Mouse (Mus musculus) gastrocnemius, postnatal 4 days (tissue): ENCODE results near the gene Gm826. TPM values are rescaled to one million over a fixed set of nuclear protein-coding genes. Genes with fewer than 3 reads are reported as not detected.

Experiments used
- DNase-seq, 2 experiments: peaks; one replicate each; pipeline ENCODE4 v3.0.0; 2021 to 2022; ENCODE audit warnings: low spot score in 2 of 2, mixed read lengths in 2 of 2
- long read RNA-seq, 2 experiments: library from polyadenylated mRNA; stranded (forward); transcript quantifications; one replicate each; pipeline ENCODE4 v2.0.0; 2021
- total RNA-seq, 2 experiments: library from RNA; stranded (reverse); gene quantifications; 2 replicates each; pipeline ENCODE4 v1.2.3; 2021

Gene Gm826
- under 1 TPM in 1 of 2 experiments, not detected in 1; 0.73 TPM for total RNA-seq
- long read RNA-seq, experiment 1 = 0 reads
- long read RNA-seq, experiment 2 = 0 reads

DNA sequence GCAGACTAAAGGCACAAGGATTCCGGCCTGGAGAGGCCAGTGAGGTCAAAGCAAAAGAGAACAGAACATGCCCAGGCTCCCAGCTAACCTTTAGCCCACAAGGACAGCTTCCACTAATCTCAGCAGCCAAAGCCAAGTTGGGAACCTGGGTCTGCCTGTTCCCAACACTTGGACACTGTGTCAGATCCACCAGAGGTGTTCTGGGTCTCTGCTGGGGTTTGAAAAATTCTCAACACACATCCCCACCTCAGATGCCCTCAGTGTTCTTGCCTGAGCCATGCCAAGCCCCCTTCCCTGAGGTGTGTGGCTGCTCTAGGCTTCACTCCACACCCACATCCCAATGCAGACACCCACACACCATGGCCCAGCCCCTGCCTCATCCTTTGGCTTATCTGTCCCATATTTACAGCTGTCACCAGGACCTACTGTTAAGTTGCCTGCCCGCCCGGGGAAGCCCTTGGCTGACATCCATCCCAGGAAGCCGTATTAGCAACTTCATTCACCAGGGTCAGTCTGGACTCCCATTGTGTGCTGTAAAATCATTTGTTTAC lies at the start of gene Gm826:
Gene Gm826 (minus strand): TSS at position 52 of the 551 bp plus-strand sequence.
- DNase-seq = peak in 1 of 2 experiments; percentile 28

DNA sequence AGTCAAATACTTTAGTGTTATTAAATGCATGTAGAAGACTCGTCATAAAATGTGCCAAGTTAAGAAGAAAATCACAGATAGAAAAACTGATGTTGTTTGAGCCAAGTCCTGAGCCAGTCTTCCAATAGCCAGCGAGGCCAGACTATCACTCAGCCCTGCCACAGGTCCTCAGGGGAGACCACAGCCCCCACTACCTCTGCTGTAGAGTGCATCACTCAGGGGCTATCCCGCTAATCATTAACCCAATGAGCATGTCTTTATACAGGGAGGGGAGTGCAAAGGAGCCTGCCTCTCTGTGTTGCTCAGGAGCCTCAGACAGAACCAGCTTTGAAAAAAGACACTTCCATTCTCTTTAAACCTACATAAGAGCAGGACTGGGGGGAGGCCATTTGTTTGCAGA lies 49.5 kb upstream of the Gm826 start:
- no peak for DNase-seq

DNA sequence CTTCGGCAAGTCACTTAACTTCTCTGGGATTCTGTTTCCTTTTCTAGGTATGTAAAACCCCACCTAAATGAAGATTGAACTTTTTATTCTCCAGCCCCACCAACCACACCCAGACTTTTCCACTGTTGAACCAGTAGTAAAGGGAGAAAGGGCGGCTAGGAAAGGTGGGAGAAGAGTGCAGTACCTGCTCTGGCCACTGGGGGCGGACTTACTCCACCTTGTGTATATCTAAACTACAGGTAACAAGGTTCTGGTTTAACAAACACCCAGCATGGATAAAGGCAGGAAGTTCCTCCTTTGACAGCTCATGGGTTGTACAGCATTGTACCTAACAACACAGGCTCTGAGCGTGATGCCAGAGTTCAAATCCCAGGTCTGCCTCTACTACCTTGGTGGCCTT lies 44.3 kb upstream of the Gm826 start:
- peak in 1 of 2 experiments; percentile 34 for DNase-seq

DNA sequence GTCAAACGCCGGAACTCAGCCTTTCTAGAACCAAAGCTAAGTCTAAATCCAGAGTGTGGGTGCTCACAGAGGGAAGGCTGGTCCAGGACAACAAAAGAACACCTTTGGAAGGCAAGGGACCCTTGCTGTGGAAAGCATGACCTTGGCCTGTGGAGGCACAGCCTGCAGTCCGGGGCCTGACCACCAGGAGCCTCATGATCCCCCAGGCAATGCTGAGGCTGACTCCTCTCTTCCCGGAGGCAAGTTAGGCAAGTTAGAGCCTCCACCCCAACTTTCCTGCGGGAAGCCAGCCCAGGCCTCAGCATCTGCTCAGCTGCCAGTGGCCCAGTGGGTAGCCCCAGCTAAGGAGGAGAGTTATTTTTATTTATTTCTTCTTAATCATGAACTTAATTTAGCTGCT lies 42.3 kb upstream of the Gm826 start:
- no peak for DNase-seq

DNA sequence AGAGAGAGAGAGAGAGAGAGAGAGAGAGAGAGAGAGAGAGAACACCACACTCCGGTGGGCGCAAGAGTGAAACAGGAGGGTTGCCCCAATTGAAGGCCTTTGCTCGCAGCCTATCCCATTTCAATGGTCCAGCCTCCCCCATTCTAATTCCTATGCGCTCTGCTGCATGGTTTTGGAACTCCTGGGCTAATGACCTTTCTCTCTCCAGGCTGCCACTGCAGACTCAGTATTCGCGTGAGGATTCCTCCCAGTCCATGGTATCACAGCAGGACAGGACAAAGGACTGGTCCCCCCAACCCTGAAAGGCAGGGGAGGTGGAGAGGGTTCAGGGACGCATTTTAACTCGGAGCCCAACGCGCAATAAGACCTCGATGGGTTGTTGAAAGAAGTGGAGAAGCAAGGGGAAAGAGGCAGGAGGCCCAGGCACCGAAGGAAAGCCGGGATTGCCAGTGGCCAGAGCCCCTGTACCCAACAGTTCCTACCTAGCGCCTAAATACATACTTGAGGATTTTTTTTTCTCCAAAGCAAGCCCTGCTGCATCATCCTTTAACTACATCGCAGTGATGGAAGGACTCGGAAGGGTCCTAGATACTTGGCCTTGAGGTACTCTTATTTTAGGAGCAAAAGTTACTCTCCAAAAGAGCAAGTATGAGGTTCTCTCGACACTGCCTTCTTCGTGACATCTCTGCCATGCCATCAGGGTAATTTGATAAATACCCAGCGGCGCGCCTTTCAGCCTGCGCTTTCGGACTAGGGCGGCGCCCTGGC lies 35.9 kb upstream of the Gm826 start:
- DNase-seq = no peak

DNA sequence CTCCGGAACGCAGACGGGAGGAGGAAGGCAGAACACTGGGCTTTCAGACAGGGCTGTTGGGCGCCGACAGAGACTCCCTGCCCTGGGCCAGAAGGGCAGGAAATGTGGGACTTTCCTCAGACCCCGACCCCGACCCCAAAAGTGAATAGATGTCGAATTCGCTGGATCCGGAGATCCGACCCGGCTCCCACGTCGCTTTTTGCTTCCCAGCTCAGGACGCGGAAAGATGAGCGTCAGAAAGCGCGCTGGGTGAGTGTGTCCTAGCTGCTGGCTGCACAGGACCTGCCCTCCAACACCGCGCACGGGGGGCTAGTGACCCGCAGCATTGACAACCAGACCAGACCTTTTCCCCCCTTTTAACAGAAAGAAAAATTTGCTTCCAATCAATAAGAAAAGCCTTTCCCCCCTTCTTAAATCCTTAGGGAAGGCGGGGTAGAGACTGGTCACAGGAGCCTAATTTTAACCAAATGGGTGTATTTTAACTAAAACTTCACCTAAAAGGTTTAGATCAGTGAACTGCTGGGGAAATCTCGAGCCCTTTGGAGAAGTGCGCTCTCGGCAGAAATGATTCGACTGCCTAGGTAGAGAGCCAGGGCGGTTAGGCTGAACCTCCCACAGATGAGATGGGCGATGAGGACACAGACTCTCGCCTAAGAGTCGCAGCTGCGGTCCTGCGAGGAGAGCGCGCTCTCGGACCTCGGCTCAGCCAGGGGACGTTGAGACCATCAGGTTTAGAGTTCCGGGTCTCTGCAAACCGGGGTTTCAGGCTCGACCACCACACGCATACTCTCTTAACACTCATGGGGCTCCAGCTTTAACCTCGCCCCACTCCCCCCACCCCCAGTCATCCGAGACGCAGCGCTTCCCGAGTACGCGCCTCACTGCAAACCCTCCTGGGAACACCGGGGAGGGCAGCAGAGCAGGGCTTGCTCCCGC lies 34.7 kb upstream of the Gm826 start:
- DNase-seq = no peak

DNA sequence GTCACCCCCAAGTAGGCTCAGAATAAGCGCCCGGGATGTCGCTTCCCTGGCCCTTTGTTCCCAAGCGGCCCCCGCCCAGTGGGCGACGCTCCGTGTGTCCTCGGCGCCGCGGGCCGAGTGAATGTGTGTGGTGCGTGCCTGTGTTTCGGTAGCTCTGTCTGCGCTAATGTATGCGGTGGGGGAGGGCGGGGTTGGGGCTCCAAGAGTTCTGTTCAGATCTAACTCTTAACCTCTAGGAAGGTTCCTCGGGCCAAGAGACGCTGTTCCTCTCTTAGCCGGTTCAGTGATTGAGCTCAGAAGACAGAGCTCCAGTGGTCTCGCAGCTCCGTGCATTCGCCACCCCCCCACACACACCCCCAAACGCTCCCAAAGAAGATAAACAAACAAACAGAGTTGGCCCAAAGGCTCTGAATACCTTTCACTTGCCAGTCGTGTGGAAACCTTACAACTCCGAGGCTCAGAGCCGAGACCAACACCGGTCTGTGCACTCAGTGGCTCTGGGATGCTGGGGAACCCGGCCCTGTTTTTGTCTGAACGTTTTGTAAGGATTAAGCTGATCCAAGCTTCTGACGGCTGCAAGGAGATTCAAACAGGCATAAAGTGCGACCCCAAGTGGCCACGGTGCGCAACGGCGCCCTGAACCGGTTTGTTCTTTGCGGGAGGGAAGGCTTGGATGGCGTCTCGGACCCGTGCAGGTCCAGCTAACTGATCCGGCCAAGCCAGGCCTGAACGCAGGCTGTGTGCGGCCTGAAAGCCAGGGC lies 33.7 kb upstream of the Gm826 start:
- peak; percentile 80 to 87 for DNase-seq

DNA sequence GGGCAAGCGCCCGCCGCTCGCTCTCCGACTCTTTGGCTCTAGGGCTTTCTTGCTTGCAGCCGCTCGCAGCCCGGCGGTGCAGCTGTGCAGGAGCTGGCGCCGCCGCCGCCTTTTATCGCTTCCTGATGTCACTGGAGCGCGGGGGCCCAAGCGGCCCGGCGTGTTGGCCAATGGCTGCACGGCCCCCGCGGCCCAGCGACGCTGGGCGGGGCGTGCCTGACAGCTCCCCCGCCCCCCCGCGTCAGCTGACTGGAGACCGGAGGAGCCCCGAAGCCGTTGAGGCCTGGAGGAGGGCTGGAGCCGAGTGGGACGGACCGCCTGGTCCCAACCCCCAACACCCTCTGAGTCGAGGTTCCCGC lies 33.0 kb upstream of the Gm826 start, which contains the start of gene Mafb:
Gene Mafb (minus strand): TSS at position 86 of the 359 bp plus-strand sequence.
- peak; percentile 92 to 96 for DNase-seq

DNA sequence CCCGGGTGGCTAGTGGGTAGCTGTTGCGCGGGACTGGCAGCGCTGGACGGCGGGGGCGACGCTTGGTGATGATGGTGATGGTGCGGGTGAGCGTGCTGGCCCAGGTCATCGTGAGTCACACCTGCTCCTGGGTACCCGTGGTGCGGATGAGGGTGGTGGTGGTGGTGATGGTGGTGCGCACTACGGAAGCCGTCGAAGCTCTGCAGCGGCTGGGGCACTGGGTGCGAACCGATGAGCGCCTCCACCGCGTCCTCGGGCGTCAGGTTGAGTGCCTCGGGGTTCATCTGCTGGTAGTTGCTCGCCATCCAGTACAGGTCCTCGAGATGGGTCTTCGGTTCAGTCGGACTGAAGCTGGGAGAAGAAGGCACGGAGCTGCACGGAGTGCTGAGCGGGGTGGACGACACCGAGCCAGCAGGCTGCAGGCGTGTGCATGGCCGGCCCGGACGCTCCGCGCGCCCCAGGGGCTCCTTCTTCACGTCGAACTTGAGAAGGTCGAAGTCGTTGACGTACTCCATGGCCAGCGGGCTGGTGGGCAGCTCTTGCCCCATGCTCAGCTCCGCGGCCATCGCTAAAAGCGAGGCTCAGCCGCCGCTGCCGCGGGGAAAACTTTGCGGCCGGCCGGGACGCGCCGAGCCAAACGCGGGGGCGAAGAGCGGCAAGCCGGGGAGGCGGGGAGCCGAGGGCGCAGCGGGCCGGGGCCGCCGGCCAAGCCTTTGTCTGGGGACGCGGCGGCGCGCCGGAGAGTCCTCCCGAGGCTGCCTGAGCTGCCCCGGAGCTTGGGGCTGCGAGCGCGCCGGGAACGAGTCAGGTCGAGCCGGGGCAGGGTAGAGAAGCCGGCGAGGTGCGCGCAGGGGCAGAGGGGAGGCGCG lies 32.4 kb upstream of the Gm826 start:
- DNase-seq = peak in 1 of 2 experiments; percentile 72

DNA sequence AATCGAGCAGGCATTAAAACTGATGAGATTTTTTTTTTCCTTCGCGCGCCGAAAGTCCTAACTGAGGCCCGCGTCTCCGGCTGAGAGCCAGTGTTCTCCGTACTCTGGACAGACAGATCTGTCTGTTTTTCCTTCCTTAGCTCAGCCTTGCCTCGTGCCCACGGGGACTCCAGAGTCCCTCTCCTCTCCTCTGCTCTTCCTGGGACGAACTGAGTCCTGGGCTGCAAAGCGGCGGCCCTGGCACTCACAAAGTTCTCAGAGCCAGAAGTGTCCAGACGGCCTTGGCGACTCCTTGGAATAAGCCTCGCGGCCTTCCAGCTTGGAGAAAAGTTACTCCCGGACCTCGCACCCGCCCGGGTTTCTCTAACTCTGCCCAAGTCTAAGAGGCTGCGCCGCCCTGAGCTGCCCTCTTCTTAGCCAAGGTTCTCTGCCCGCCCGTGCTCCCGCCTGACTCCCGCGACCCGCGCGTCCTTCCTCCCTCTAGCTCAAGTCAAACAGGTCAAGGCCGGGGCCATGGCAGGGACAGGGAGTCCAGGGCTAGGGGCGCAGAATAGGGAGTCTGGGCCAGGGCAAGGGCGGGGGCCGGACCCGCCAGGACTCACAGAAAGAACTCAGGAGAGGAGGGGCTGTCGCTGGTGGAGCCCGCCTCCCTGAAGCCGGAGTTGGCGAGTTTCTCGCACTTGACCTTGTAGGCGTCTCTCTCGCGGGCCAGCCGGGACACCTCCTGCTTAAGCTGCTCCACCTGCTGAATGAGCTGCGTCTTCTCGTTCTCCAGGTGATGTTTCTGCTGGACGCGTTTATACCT lies 31.3 kb upstream of the Gm826 start:
- peak; percentile 29 to 59 for DNase-seq

DNA sequence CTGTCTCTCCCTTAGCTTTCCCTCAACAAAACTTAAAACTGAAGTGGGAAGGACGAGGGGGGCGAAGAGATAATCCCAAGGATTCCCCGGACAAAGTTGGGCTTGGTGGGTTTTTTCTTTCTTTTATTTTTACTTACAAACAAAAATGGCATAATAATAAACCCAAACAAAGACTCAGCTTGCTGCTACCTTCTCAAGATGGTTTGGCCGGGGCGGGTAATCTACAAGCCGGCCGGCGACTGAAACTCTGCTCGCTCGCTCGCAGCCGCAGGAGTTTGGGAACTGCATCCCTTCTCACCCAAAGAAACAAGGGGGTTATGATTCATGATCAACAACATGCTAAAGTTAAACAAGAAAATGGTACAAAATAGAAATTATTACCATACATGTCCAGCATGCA lies 30.7 kb upstream of the Gm826 start:
- DNase-seq = no peak

DNA sequence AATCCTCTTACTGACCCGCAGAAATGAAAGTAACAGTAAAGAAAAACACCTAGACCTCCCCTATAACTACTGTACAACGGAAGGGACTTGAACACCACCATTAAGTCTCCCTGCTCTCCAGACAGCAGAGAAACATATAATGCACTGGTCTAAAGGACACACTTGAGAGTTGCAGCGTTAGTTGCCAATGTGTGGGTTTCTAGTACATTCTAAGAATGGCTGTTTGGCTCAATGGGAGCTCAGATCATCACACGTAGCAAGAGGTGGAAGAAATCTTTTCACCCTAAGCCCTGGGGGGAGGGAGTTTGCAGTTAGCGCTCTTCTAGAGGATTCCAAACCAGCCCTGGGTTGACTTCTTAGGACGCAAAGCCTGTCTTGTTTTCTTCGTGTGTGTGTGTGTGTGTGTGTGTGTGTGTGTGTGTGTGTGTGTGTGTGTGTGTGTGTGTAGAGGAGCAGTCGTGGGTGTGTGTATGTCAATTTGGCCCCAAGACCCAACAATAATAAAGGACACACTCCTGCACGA lies 30.2 kb upstream of the Gm826 start:
- no peak for DNase-seq

DNA sequence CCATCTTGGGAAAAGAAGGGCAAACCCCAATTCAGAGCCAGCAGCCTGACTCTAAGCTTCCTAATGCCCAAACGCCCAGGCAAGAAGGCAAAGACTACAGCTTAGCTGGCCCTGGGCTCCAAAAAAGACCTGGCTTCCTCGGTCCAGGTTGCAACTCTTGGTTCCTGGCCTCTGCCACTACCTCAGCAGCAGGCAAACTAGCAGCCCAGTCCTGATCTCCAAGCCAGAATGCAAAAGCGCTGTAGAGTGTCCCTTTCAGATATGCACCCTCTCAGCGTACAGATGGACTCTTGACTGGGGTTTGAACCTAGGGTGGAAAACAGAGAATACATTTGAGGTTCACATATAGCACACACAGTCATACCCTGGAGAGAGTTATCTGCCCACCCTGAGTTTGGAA lies 29.2 kb upstream of the Gm826 start:
- DNase-seq = no peak

DNA sequence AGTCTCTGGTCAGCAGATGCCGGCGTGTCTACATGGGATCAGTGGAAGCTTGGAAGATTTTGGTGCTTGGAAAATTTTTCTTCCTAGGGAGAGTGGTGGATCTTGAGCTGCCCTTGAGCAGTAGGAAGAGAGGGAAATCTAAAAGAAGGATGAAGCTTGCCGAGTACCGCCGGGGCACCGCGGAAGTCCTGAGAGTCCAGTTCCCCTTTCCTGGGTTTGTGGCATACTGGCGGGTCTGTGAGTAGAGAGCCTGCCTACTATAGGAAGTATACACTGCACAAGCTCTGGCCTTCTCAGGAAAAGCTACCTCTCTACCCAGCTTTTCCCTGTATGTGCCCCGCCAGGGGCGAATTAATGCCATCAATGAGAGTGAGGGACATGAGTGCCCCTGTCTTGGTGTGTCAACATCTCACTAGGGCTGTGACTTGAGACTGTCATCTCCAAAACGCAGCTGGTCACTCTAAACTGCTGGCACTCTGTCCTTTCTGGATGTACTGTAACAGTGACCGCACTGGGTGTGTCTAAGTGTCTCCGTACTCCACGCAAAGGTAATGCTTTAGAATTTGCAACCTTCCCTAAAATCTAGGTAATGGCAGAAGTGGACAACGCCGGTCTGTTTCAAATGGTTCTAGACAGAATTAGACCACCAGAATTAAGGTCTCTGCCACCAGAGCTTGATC lies 27.6 kb upstream of the Gm826 start:
- no peak for DNase-seq

DNA sequence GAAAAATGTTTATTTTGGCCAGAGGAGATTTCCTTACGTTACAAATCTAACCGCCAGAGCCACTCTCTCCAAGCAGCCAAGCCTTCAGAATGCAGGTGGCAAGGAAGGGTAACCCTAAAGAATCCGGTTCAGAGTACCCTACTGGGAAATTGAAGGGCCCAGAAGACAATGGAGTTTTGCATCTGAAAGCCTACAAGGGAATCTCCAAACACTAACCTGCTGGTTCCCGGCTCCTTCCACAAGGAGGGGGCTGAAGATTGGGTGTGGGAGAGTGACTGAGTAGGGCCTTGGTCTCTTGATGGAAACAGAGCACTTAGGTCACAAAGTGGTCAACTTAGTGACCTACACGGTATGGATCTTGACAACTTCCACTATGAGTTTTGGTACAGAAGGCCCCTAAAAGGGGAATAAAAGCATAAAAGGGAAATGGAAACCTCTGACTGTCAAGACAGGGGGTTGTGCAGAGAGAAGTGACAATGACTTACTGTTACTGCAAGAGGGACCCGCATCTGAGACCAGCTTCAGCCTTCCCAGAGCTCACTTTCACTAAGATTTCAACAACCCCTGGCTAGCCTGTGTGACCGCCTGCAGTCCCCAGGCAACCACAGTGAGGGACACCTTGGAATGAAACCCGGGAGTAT lies 26.4 kb upstream of the Gm826 start:
- no peak for DNase-seq

DNA sequence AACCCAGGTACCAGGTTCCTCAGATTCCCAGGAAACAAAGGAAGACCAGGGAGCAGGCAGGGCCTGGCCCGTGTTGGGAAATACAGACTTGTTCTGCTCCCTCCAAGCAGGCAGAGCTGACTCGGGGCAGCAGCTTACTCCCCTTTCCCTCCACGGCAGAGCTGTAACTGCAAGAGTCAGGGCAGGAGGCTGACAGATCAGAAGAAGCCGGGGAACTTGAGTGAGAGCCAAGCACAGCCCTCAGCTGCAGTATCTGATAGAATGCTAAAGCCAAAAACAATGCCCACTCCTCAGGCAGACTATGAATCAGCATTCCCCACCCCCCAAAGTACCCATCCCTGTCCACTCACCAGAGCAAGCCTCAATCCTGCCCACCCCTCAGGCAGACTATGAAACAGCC lies 24.9 kb upstream of the Gm826 start:
- no peak for DNase-seq

DNA sequence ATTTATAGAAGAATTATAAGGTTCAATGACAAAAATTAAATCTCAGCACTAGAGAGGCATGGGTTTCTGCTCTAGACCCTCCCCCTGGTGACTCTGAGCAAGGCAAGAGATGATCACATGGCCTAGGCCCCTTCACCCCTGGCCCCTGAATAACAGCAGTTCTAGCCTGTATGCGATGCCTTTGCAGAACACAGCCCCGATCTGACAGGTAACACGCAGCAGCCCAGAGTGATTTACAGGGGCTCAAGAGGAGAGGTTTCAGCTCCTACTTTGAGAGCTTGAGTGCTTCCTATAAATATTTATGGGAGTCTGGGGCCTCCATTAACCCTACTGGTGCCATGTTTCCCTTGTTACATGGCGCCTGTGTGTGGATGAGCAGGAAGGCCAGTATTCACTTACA lies 23.5 kb upstream of the Gm826 start:
- DNase-seq = no peak

DNA sequence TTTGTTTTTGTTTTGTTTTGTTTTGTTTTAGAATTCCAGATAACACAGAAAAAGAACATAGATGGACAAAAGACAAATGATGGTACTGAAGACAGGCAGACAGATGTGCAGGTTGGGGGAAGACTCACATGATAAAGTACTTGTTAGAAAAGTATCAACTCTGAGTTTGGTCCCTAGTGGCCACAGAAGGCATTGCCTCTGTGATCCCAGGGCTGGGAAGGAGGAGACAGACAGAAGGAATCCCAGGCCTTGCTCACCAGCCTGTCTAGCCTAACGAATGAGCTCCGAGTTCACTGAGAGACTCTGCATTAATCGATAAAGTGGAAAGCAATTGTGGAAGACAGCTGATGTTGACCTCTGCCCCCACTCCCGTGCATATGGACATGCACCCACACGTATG lies 22.2 kb upstream of the Gm826 start:
- no peak for DNase-seq
